Mouse (Mus musculus) stomach, embryonic 14.5 days (tissue): ENCODE results near the gene Ipo13. TPM values are rescaled to one million over a fixed set of nuclear protein-coding genes. Genes with fewer than 3 reads are reported as not detected.
A peak's percentile ranks its signal among the peaks of the same experiment; 100 is the strongest.

ENCODE experiments used
- ATAC-seq: fragments of 200-750 bp; cut with Nextera tagmentation; 2 replicates; pipeline ENCODE4 v1.8.0; 2017; ENCODE audit warnings: low read depth, moderate TSS enrichment; ENCODE audit not compliant: insufficient number of reproducible peaks, insufficient read depth, low FRiP score
- H3K27ac ChIP-seq: fragments of 300-500 bp; sonication (generic); 2 replicates; pipeline ENCODE4 v1.5.1; 2014; ENCODE audit warnings: mild to moderate bottlenecking, low read length, moderate library complexity, mixed read lengths
- H3K27me3 ChIP-seq: fragments of 300-500 bp; sonication (generic); 2 replicates; pipeline ENCODE4 v1.6.1; 2014; ENCODE audit warnings: low read length, control low read depth, mixed read lengths; ENCODE audit not compliant: control insufficient read depth, insufficient read depth
- H3K36me3 ChIP-seq: fragments of 300-500 bp; sonication (generic); 2 replicates; pipeline ENCODE4 v1.6.1; 2014; ENCODE audit warnings: mild to moderate bottlenecking, control low read depth, low read length, moderate library complexity, mixed read lengths; ENCODE audit not compliant: control insufficient read depth, insufficient read depth
- H3K4me1 ChIP-seq: fragments of 300-500 bp; sonication (generic); 2 replicates; pipeline ENCODE4 v1.6.1; 2014; ENCODE audit warnings: low read length, control low read depth, mixed read lengths; ENCODE audit not compliant: control insufficient read depth, insufficient read depth
- H3K4me2 ChIP-seq: fragments of 300-500 bp; sonication (generic); replicated peaks from 2 replicates; pipeline ENCODE4 v1.6.1; 2014; ENCODE audit warnings: low read depth, low read length, control low read depth
- H3K4me3 ChIP-seq: fragments of 300-500 bp; sonication (generic); 2 replicates; pipeline ENCODE4 v1.5.1; 2014; ENCODE audit warnings: low read depth, low read length, control low read depth
- H3K9ac ChIP-seq: fragments of 300-500 bp; sonication (generic); replicated peaks from 2 replicates; pipeline ENCODE4 v1.6.1; 2014; ENCODE audit warnings: low read depth, mild to moderate bottlenecking, control low read depth, low read length, moderate library complexity, mixed read lengths
- H3K9me3 ChIP-seq: fragments of 300-500 bp; sonication (generic); 2 replicates; pipeline ENCODE4 v1.6.1; 2016; ENCODE audit warnings: low read depth, low read length, control low read depth; ENCODE audit not compliant: control insufficient read depth
- WGBS: fragments of 180-500 bp; shearing (Covaris S2); extraction: QIAGEN DNeasy Blood & Tissue Kit; methylation state at CpG from one replicate; pipeline ENCODE4 v1.1.7; 2014; 5-methylcytosine and 5-hydroxymethylcytosine counted together
- polyA plus RNA-seq: library from polyadenylated mRNA; unstranded; fragments of >200 nt; fragmentation: Nextera tagmentation; extraction: Ambion mirVana; gene quantifications from 2 replicates; pipeline ENCODE4 v1.2.1, GENCODE M21; 2014

Ipo13 gene
- polyA plus RNA-seq, 1 experiment from 2014 or later = 39.8 TPM

- Histone ChIP-seq H3K27ac (no peak within 1 kb of the TSS; the same call in 1 of the 2 replicates), H3K9ac (no peak within 1 kb of the TSS; the same call in 1 of the 2 replicates), H3K9me3 (no peaks in the 10 kb centered on the region), H3K4me1 (peaks cover 23% of the 10 kb centered on the region), H3K4me2 (peak within 1 kb of the TSS; percentile 86), H3K4me3 (peak within 1 kb of the TSS; percentile 40), H3K27me3 (0 out of 2 replicates have a peak, but pooled peaks cover 10% of the 10 kb centered on the region), H3K36me3 (no peaks in the 10 kb centered on the region; the same call in 1 of the 2 replicates)
- 2% methylated on average over 33 of the region's 33 CpGs for WGBS
- peak; percentile 71 for ATAC-seq
Measured at GRCm38 (mm10) chr4:117929391-117929881, 14.6 kb upstream of the Ipo13 start, which contains the start of gene Artn. Gene Artn (minus strand): TSS chr4:117929763.

- 3% methylated on average over 13 of the region's 13 CpGs for WGBS
- Histone ChIP-seq H3K4me2 (peak overlapping the region; percentile 86), H3K27me3 (0 out of 2 replicates have a peak, but pooled peaks cover 10% of the 10 kb centered on the region), H3K9me3 (no peaks in the 10 kb centered on the region), H3K36me3 (no peaks in the 10 kb centered on the region; the same call in 1 of the 2 replicates), H3K27ac (no peak overlapping the region; the same call in 1 of the 2 replicates), H3K4me1 (peaks cover 23% of the 10 kb centered on the region), H3K4me3 (peak overlapping the region; percentile 40), H3K9ac (no peak overlapping the region; the same call in 1 of the 2 replicates)
- ATAC-seq = peak; percentile 26; the same call in 1 of the 2 replicates
Measured at GRCm38 (mm10) chr4:117928699-117929241, 14.0 kb upstream of the Ipo13 start.

GRCm38 (mm10) chr4:117928234-117928633 lies 13.4 kb upstream of the Ipo13 start:
- ATAC-seq = no peak
- Histone ChIP-seq H3K4me2 (peak overlapping the region; percentile 86), H3K9ac (no peak overlapping the region), H3K4me1 (peaks cover 23% of the 10 kb centered on the region), H3K4me3 (no peak overlapping the region), H3K27me3 (0 out of 2 replicates have a peak, but pooled peaks cover 10% of the 10 kb centered on the region), H3K9me3 (no peaks in the 10 kb centered on the region), H3K36me3 (no peaks in the 10 kb centered on the region; the same call in 1 of the 2 replicates), H3K27ac (no peak overlapping the region)
- WGBS = 23% methylated on average over 6 of the region's 6 CpGs

- WGBS = 2% methylated on average over 71 of the region's 71 CpGs
- ATAC-seq = peak; percentile 20; the same call in 1 of the 2 replicates
- no peak overlapping the region for H3K27ac ChIP-seq
Measured at GRCm38 (mm10) chr4:117926545-117927482, 12.0 kb upstream of the Ipo13 start.

GRCm38 (mm10) chr4:117924916-117925315 lies 10.1 kb upstream of the Ipo13 start:
- ATAC-seq = no peak
- H3K27ac ChIP-seq = no peak overlapping the region
- 58% methylated on average over 5 of the region's 6 CpGs for WGBS
- H3K9me3 ChIP-seq = no peaks in the 10 kb centered on the region
- H3K4me3 ChIP-seq = no peak overlapping the region
- H3K4me1 ChIP-seq = peaks cover 23% of the 10 kb centered on the region
- H3K27me3 ChIP-seq = 0 out of 2 replicates have a peak, but pooled peaks cover 10% of the 10 kb centered on the region
- no peak overlapping the region for H3K9ac ChIP-seq
- no peak overlapping the region for H3K4me2 ChIP-seq
- H3K36me3 ChIP-seq = no peaks in the 10 kb centered on the region

More at GRCm38 (mm10) chr4:117926545-117927482, 12.0 kb upstream of the Ipo13 start:
- Histone ChIP-seq H3K9me3 (no peaks in the 10 kb centered on the region), H3K4me2 (peak overlapping the region; percentile 82), H3K9ac (peak overlapping the region; percentile 29; the same call in 1 of the 2 replicates), H3K36me3 (no peaks in the 10 kb centered on the region), H3K27me3 (0 out of 2 replicates have a peak, but pooled peaks cover 10% of the 10 kb centered on the region), H3K4me1 (peaks cover 23% of the 10 kb centered on the region), H3K4me3 (peak overlapping the region; percentile 44)

- no peak overlapping the region for H3K4me2 ChIP-seq
- H3K9me3 ChIP-seq = no peaks in the 10 kb centered on the region
- 39% methylated on average over 2 of the region's 2 CpGs for WGBS
- H3K9ac ChIP-seq = no peak overlapping the region
- H3K27me3 ChIP-seq = 0 out of 2 replicates have a peak, but pooled peaks cover 10% of the 10 kb centered on the region
- H3K4me1 ChIP-seq = peaks cover 12% of the 10 kb centered on the region; the same call in 1 of the 2 replicates
- no peak overlapping the region for H3K4me3 ChIP-seq
- no peak overlapping the region for H3K27ac ChIP-seq
- H3K36me3 ChIP-seq = no peaks in the 10 kb centered on the region
- no peak for ATAC-seq
Measured at GRCm38 (mm10) chr4:117923450-117923849, 8.7 kb upstream of the Ipo13 start.

- no peak overlapping the region for H3K27ac ChIP-seq
- ATAC-seq = no peak
- no peak overlapping the region for H3K4me2 ChIP-seq
- H3K36me3 ChIP-seq = no peaks in the 10 kb centered on the region
- no peaks in the 10 kb centered on the region for H3K9me3 ChIP-seq
- H3K9ac ChIP-seq = no peak overlapping the region
- H3K27me3 ChIP-seq = 0 out of 2 replicates have a peak, but pooled peaks cover 3% of the 10 kb centered on the region
- H3K4me3 ChIP-seq = no peak overlapping the region
- 92% methylated on average over 2 of the region's 2 CpGs for WGBS
- no peaks in the 10 kb centered on the region for H3K4me1 ChIP-seq
Measured at GRCm38 (mm10) chr4:117921358-117921757, 6.6 kb upstream of the Ipo13 start.

GRCm38 (mm10) chr4:117918762-117919161 lies 4.0 kb upstream of the Ipo13 start:
- no peaks in the 10 kb centered on the region for H3K36me3 ChIP-seq
- H3K9ac ChIP-seq = no peak overlapping the region
- no peak for ATAC-seq
- 68% methylated on average over 5 of the region's 5 CpGs for WGBS
- H3K27me3 ChIP-seq = no peaks in the 10 kb centered on the region
- H3K4me1 ChIP-seq = peaks cover 6% of the 10 kb centered on the region; the same call in 1 of the 2 replicates
- H3K9me3 ChIP-seq = no peaks in the 10 kb centered on the region
- H3K4me3 ChIP-seq = no peak overlapping the region
- peak overlapping the region; percentile 66; the same call in 1 of the 2 replicates for H3K27ac ChIP-seq
- no peak overlapping the region for H3K4me2 ChIP-seq
